Mouse (Mus musculus) v-Abl transformed pro-B cells (cell line): ENCODE data around the gene Calhm1.

Experiments used
- in situ Hi-C, 2 experiments: fragments of 400-800 bp; cut with MboI; formaldehyde crosslinking; loops; one replicate each; pipeline ENCODE4 v1.15.1; 2025; ENCODE audit not compliant: unreplicated experiment in 2 of 2

Gene Calhm1

DNA sequence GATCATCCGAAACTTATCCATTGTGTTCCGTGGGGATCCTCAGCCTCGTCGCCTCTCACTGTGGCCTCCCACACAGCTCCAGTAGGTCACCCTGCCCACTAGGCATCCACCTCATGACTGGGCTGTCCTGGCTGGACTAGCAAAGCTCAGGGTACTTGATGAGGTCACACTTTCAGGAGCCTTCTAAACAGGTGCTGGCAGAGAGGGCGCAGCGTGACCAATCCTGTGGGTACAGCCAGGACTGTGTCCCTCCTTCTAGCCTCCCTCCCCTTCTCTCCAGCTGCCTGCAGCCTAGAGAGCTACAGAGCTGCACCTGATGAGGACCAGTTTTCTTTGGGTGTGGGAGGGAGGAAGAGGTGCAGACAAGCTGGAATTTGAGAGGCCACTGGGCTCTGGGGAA, at the start of gene Calhm1:
Calhm1 (minus strand) TSS at position 101 of the 400 bp plus-strand sequence.
- in situ Hi-C loops = no loop called here

GRCm38 (mm10) chr19:47192158-47192557, 48.1 kb upstream of the Calhm1 start:
- in situ Hi-C loops = no loop called here

DNA sequence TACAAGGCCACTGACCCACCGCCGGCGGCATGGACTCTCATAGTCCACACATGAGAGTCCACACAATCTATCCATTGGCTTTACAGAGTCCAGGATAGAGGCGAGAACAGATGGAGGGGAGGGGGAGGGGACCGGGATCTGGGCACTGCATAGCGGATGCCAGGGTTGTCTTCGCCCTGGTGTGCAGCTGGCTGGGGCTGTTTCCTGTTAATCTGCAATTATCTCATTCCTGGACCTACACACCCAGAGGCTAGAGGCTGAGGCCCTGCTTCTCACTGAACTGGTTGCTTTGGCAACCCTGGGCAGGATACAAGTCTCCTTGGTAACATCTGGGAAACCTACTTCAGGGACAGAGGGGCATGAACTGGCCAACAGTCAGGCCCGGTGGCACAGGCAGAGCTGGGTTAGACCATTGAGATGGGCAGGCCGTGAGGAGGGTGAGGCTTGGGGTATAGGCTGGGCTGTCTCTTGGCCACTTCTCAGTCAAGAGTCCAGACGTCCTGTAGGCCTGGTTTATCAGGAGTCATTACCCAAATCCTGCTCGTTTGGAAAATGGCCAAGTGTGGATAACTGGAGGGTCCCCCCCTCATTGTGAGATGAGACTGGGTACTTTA, 44.6 kb upstream of the Calhm1 start:
- in situ Hi-C loops = no loop called here

GRCm38 (mm10) chr19:47186514-47187275, 42.6 kb upstream of the Calhm1 start:
- in situ Hi-C loops = no loop called here

GRCm38 (mm10) chr19:47184736-47185135, 40.7 kb upstream of the Calhm1 start:
- in situ Hi-C loops = no loop called here

DNA sequence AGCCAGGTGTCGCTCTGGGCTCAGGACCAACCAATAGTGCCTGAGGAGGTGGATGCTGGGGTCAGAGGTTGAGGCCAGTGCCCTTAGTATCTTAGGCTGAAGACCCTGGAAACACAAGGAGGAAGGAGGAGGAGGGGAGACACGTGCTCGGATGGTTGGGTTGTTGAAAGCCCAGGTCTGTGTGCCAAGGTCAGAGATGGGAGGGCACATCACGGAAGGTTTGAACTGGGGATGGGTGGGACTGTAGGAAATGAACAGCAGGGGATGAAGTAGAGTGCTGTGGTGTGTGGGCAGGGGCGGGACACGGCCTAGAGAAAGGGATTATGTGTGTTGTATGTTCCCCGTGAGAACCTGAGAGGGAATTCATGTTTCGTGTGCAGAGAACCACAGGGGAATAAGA, 40.2 kb upstream of the Calhm1 start:
- in situ Hi-C loops = no loop called here

- in situ Hi-C loops = no loop called here
Measured at GRCm38 (mm10) chr19:47180011-47180410, 36.0 kb upstream of the Calhm1 start.

DNA sequence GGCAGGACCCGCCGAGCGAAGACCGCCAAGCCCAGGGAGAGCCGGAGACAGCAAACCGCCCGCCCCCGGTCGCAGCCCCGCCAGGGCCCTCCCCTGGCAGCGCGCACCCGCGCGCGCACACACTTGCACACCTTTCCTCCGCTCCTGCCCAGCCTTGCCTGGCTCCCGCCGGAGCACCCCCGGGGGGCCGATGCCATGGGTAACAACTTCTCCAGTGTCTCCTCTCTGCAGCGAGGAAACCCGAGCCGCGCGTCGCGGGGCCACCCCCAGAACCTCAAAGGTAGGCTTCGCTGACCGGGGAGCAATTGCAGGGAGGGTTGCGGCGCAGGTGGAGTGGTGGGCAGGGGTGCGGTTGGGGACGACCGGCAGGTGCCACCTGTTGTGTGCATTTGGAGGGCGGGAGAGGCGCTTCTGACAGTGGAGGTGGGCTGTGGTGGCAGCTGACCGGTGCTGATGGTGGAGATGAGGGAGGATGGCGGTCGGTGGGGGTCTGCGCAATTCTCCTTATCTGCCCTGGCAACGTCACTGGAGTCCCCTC, 35.3 kb upstream of the Calhm1 start:
- in situ Hi-C loops = loop anchor here (5.0 to 10.0 kb wide), 3 partner anchors 85 to 515 kb away; no protein-coding TSS in a partner anchor

GRCm38 (mm10) chr19:47178431-47179271, 34.6 kb upstream of the Calhm1 start, which contains the start of gene Neurl1a:
Neurl1a (plus strand) TSS chr19:47178820.
- in situ Hi-C loops = loop anchor here (5.0 to 10.0 kb wide), 3 partner anchors 86 to 514 kb away; no protein-coding TSS in a partner anchor

DNA sequence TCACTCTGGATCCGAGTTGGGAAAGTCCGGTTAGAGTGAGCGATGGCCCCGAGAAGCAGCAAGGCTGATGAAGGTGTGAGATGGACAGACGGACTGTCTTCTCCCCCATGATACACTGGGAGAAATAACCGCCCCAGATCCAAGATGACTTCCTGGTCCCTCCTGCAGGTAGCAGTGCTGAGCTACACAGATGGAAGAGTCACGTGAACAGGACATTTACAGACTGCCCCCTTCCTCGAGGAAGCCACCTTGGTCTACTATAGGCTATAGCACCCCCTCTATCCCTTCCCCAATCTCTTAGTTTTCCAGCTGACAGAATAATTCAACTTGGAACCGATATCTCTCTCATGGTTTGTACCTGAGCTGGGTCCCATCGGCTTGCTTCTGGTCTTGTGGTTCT, 33.9 kb upstream of the Calhm1 start:
- in situ Hi-C loops = loop anchor here (5.0 to 10.0 kb wide), 3 partner anchors 87 to 513 kb away; no protein-coding TSS in a partner anchor

GRCm38 (mm10) chr19:47176916-47177505, 33.0 kb upstream of the Calhm1 start:
- in situ Hi-C loops = loop anchor here (5.0 to 10.0 kb wide), 3 partner anchors 88 to 512 kb away; no protein-coding TSS in a partner anchor

DNA sequence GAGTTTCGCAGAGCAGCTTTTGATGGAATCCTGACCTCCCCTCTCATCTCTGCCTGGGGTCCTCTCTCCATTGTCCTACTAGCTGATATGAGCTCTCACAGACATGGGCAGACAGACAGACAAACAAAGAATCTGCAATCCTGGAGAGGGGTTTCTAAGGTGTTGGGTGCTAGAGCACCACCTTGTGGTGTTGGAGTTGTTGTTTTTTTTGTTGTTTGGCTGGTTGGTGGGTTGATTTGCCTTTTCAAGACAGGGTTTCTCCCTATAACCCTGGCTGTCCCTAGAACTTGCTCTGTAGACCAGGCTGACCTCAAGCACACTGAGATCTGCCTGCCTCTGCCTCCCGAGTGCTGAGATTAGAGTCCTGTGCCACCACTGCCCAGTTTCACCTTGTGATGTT, 31.4 kb upstream of the Calhm1 start:
- in situ Hi-C loops = loop anchor here (5.0 to 10.0 kb wide), 3 partner anchors 89 to 511 kb away; no protein-coding TSS in a partner anchor

DNA sequence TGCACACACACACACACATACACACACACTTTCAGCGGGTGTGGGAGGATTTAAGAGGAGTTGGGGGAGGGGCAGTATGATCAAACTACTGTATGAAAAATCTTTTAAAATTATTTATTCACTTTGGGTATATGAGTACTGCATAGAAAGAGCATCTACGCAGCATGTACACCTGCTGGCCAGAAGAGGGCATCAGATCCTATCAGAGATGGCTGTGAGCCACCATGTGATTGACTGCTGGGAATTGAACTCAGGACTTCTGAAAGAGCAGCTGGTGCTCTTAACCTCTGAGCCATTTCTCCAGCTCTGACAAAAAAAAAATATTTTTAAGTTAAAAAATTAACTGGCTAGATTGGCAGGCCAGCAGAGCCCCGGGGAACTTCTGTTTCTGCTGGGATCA, 30.5 kb upstream of the Calhm1 start:
- in situ Hi-C loops = loop anchor here (5.0 to 10.0 kb wide), 4 partner anchors 90 to 510 kb away; partner anchors contain the start of gene Cnnm2 (in 1 of the 2)

GRCm38 (mm10) chr19:47168793-47169412, 24.8 kb upstream of the Calhm1 start:
- in situ Hi-C loops = loop anchor here (5.0 to 10.0 kb wide), 2 partner anchors 47 to 424 kb away; no protein-coding TSS in a partner anchor

DNA sequence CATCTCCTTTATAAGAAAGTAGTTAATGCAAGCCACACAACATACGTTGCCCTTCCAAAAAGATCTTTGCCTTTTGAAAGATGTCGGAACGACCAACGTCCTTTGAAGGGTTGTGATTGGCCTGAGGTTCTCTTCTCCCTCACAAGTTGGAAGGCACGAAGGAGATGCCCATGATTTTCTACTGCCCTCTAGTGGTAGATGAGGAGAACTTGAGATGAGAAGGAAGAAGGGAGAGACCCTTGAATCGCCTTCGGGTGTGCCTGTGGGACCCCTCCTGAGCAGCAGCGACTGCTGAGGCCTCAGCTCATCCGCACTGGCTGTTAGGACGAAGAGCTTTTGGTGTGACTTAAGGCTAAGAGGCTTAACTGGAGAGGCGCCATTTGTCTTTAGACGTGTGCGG, 24.2 kb upstream of the Calhm1 start:
- in situ Hi-C loops = loop anchor here (5.0 to 10.0 kb wide), 2 partner anchors 46 to 423 kb away; no protein-coding TSS in a partner anchor

- in situ Hi-C loops = loop anchor here (5.0 to 10.0 kb wide), 2 partner anchors 45 to 423 kb away; no protein-coding TSS in a partner anchor
Measured at GRCm38 (mm10) chr19:47167617-47168214, 23.7 kb upstream of the Calhm1 start.

DNA sequence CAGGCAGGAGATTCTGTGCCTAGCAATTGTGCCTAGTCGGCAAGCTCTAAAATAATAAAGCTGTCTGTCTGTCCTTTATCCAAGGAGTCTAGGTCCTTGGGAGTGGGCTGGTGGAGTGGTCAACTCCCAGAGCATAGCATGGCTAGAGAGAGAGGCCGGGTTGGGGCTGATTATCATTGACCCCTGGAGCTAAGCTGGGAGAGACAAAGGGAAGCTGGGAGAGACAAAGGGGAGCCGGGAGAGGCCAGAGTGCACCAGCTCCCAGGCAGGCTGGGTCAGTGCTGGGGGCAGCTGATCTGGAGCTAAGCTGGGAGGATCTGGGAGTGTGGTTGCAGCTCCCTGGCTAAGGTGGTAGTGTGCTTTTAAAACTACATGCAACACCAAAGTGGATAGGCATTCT, 22.7 kb upstream of the Calhm1 start:
- in situ Hi-C loops = loop anchor here (5.0 to 10.0 kb wide), 2 partner anchors 44 to 422 kb away; no protein-coding TSS in a partner anchor

GRCm38 (mm10) chr19:47163176-47163744, 19.2 kb upstream of the Calhm1 start:
- in situ Hi-C loops = loop anchor here in 1 of 2 experiments (10.0 kb wide), 1 partner anchor 418 kb away; no protein-coding TSS in a partner anchor
